Mouse (Mus musculus) liver, adult 2 months (tissue): Measurements from ENCODE around the gene Camkmt.

Experiments
- CTCF ChIP-seq: fragments of 200-500 bp; IDR thresholded peaks from 2 replicates; pipeline ENCODE4 v1.5.1; 2011; ENCODE audit warnings: low read depth, low read length, control low read depth
- POLR2A ChIP-seq: fragments of 200-500 bp; IDR thresholded peaks from 2 replicates; pipeline ENCODE4 v1.6.1; 2011; ENCODE audit warnings: low read length, control low read depth; ENCODE audit not compliant: insufficient read depth; ENCODE audit errors: extremely low read depth

DNA sequence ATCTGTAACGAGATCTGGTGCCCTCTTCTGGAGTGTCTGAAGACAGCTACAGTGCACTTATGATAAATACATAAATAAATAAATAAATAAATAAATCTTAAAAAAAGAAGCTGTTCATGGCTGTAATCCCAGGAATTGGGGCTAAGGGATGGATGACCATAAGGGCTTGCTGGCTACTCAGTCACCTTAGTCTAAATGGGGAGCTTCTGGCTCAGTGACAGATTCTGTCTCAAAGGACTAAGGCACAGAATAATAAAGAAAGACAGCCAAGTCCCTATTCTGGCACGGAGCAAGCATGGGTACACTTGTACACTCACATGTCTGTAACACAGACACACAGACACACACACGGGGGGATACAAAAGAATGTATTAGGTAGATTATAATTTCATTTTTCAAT lies 11.1 kb upstream of the Camkmt start:
- TF ChIP-seq CTCF (no peak), POLR2A (no peak)
